Mouse (Mus musculus) thymus, postnatal 4 days (tissue): Measurements from ENCODE around the gene Zfp618.

Experiments used
- DNase-seq: peaks from one replicate; pipeline ENCODE4 v3.0.0; 2021

The Zfp618 gene

DNA sequence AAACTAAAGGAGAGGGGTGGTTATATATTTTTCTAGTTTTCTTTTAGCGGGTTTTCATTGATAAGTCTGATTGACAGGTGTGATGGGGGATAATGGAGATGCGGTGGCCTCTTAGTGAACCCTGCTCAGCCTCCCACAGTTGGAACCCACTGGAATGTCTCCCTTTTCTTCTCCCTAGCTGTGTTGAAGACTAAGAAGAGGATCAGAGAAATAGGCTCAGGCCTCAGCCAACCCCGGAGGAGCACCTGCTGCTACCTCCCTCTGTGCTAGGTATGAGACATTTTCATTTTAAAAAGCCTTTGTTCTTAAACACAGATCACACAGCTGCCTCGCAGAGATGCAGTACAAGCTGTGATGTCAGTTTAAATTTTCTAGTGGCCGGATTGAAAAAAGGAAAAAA lies 68.4 kb downstream of the Zfp618 start:
- no peak for DNase-seq

DNA sequence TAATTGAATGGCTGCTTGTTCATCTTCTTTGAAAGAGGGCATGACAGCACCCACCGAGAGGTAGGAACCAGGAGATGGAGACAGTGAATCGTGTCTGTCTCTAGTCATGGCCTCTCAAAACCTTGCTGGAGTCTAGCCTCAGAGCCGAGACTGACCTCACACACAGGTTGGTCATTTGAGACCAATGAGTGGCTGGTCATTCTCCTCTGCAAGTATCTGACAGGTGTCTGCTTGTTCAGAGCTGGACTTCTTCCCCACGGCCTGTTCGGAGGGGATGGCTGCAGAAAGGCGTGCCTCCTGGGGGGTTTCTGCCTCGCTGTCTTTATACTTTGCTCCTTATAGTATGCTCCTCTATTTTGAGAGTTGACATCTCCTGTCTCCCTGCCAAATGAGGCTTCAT lies 70.6 kb downstream of the Zfp618 start:
- no peak for DNase-seq

DNA sequence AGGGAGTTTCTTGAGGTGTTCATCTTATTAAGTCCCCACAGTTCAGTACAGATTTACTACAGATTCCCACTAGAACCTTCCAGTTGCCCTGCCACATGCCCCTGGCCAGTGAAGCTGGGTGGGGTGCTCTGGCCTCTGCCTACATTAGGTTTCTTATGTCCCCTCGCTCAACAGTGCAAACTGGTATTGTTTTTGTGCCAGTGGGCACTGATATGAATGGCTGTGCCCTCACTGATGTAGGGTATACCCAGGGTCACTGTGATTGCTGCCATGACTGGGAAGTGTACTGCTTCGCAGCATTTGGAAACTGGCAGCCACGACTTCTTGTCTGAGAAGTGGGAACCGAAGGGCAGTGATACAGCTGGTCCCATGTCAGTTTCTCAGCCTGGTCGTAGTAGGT lies 71.4 kb downstream of the Zfp618 start:
- DNase-seq, result no peak

DNA sequence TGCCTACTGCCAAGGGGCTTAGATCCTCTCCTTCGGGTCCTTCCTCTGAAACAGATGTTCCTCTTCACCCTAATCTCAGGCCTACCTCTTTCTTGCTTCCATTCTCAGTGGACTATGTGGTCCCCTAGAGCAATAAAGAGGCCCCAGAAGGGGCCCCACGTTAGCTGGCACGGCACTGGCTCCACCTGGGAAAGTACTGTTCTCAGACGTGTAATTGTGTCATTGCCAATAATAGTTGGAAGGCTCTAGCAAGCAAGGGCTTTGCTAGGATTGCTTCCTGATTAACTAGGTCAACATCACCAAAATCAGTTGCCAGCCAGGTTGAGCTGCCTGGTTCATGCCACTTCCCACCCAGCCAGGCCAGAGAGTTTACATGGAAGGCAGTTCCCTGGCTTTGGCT lies 72.2 kb downstream of the Zfp618 start:
- DNase-seq, result no peak

DNA sequence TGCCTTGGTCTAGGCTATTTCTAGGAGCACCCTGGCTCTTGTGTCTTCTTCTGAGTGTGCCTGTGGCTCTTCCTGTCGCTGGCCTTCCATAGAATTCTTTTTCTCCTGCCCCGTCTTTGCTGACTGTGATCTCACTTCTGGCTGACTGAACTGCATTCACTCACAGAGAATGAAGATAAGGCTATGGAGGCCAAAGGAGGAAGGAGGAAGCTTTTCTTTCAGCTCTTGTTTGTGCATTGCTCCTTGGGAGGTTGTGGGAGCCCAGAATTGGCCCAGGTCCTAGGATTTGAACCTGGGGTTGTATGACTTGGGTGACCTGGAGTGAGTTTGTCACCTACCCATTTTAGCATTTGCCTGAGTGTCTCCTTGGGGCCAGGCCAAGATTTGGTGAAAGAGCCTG lies 72.9 kb downstream of the Zfp618 start:
- no peak for DNase-seq

DNA sequence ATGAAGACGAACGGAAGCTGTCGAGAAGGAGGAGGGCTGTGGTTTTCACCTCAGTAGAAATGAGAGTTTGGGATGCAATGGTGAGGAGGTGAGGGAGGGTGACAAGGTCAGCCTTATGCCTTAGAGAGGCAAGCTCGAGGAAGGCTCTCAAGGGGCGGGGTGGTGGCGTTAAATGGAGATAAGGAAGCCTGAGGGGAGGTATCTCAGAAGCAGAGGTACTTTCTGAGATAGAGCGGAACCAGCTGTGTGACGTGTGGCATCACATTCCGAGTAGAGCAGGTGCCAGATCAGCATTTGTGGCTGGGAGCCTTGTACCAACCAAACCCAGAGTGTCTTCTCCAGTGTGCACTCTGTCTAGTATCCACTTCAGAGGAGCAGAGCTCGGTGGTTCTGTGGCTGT lies 73.6 kb downstream of the Zfp618 start:
- DNase-seq, result no peak

DNA sequence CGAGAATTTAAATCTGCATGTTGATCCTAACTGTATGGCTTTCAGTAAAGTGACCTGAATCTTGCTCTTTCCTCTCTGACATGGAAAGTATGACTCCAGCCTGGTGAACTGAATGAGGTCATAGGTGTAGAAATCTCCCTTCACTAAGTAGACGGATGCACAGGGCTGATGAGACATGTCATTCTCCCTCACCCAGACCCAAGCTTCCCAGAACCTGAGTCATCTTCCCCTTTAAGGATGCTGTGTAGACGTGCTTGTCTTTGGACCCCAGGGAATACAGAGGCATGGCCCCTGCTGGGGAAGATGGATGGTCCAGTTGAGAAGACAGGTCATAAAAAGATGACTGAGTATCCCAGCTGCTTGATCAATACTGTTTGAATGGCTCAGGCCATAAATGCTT lies 83.2 kb downstream of the Zfp618 start:
- peak; percentile 1 for DNase-seq

DNA sequence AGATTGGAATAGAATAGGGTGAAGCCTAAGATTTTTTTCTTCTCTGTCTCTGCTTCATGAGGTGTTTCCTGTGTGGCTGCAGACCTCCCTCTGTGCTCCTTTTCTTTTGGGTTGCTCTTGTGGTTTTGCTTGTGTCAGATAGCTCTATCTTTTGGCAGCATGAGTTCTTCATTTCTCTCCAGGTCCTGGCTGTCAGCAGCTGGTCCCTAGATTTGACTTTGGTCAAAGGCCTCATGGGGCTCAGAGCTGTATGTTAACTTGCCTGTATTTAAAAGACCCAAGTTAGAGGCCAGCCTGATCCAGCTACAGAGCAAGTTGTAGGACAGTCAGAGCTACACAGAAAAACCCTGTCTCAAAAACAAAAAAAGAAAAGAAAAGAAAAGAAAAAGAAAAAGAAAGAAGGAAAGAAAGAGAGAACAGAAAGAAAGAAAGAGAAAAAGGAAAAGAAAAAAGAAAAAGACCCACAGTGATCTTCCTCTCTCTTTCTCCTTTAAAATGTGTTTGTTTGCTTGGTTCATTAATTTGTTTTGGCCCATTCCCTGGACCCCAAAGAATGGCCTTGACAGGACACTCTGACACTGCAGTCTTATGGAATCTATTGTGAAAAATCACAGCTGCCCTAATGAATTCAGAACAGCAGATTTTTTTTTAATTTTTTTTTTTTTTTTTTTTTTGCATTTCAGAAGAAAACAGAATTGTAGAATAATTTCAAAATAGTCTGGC lies 84.4 kb downstream of the Zfp618 start:
- peak; percentile 11 for DNase-seq

DNA sequence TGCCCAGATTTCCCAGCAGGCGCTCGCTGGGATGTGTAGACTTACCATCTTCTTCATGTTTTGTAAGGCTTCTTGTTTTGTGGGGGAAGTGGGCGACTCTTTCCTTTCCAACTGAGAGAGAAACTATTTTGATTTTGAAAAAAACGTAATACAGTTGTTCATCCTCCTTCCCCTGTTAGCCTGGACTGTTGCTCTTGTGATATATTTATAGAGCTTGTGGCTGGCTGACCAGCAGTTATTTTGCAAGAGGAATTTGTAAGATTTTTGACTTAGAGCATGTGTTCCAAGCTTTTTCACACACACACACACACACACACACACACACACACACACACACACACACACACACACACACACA lies 84.9 kb downstream of the Zfp618 start:
- DNase-seq, result no peak

DNA sequence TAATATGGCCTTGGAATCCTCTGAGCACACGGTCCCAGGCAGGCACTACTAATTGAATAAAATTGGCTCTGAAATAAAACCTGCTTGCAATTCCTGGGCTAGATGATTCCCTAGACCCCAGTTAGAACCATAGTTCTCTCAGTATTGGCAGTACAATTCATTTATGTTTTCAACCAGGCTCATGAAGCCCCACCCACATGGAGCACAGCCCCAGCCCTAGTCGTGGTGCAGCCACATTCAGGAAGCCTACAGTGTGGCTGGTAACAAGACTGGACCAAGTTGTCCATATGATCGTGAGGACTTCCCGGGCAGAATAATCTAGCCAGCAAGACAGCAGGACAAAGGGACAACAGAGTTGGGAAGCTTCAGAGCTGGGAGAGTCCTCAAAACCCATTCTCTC lies 85.6 kb downstream of the Zfp618 start:
- DNase-seq, result no peak

DNA sequence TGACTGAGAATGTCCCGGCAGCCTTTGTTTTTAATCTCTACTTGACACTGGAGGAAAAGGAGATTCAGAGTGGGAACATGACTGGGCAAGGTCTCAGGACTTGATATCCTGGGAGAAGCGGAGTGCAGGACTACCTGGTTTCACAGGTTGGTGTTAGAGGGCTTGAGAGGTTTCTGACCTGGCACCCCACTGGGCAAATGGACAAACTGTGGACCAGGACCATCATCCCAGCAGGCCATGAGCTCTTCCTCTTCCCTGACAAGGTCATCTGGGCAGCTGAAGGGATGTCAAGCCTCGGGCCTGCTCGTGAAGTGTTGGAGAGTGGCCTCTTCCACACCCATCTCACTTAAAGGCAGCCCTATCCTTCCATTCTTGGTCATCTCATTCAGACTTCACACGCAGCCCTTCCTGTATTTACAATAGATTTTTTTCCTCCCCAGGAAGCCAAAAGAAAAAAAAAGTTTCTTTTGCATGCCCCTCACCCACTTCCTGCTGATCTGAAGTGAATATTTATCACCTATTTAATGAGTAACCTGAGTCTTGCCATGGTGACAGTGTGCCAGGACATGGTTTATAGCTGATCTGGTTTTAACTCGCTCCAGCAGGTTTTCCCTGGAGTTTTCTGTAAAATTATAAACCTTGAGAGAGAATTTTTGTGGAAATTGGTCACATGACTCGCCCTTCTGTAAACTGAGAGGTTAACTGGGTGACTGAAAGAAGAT lies 86.7 kb downstream of the Zfp618 start:
- no peak for DNase-seq

DNA sequence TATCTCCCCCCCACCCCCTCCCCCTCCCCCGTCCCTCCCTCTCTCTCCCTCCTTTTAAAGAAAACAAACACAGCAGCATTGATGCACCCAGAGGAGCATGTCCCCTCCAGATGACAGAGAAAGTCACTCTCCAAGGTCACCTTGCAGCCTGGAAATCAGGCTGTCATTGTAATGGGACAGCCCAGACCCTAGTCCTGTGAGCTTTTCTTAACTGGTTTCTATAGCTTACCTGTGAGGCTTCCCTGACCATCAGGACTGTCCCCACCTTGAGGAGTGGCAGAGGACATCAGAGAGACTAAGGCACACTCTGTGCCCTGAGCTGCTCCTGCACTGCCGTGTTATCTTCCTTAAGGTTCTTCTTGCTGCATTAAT lies 87.3 kb downstream of the Zfp618 start:
- no peak for DNase-seq

DNA sequence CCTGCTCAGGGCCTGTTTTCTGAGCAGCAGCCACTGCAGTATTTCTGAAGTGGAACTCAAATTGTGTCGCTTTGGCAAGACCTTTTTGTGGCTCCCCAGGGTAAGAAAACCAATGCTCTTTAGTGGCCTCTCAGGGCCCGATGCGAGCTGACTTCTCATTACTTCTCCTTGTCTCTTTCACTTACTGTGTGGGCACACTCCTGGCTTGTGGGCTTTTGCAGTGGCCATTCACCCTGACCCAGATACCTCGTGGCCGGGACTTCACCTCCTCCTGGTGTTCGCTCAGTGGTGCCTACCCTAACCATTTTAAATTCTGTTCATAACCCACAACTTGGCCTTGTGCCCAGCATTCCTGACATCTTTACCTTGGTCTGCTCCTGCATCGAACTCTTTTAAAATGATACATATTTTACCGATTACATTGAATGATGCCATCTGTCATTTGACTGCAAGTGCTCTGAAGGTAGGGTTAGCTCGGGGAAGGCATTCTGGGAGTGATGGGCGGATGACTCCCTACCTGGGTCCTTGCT lies 89.9 kb downstream of the Zfp618 start:
- peak; percentile 5 for DNase-seq

DNA sequence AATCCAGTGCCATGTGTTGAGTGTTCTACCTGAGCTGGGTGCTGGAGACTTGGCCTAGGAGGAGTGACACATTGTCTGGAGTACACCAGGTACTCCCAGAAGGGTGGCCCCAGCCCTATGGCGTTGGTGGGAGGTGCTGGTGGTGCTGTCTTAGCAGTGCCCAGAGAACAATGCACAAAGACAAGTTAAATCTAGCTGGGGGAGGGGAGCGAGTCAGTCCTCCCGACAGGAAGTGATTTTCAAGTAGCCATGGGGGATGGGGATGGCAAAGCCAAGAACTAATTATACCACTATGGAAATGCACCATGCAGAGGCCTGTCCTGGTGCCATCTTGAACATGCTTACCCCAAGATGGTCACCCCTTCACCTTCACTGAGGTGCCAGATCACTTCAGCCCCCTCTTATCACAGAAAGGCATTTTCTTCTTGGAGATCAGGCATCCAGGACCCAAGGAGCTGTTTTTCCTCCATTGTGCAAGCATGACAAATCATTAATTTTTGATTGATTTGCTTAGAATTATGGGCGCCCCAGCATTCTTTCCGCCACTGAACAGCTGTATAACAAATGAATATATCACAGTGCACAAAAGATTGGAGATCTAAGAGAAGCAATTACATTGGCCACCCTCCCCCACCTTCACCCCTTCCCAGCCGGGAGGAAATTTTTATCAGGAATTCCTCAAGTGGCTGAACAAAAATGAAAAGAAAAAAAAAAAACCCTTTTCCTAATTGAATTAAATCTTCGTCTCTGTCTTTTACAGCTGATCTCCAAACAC lies 91.5 kb downstream of the Zfp618 start:
- DNase-seq, result peak; percentile 7

DNA sequence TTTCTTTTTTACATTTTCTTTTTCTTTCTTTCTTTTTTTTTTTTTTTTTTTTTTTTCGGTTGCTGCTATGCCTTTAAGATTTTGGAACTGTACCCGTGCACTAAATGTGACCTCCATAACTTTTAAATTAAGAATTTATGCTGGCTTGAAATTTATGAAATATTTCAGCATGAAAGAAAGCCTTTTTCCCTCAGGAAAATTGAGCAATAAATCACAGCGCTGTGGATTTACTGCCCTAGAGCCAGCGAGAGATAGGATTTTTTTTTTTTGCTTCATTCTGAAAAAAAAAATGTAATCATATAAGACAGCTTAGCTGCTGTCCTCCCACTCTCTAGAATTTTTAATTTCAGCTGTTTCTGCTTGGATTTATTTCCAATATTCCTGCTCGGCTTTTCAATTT lies 92.2 kb downstream of the Zfp618 start:
- no peak for DNase-seq

DNA sequence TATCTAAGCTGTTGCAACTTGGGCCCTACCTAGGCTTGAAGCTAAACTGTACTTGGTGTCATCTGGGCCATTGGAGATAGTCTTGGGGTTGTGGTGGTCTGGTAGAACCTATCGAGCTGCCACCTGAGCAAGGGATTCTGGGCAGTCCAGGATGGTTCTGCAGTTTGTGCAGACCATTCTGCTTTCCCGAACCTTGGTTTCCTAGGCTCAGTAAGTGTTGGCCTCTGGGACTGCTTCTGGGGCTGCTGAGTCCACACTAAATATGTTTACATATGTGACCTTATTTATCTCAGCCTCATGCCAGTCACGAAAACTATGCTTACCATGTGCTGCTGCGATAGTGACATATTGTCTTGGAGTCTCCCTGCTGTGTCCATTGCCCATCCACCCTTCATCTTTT lies 93.3 kb downstream of the Zfp618 start:
- peak; percentile 1 for DNase-seq

DNA sequence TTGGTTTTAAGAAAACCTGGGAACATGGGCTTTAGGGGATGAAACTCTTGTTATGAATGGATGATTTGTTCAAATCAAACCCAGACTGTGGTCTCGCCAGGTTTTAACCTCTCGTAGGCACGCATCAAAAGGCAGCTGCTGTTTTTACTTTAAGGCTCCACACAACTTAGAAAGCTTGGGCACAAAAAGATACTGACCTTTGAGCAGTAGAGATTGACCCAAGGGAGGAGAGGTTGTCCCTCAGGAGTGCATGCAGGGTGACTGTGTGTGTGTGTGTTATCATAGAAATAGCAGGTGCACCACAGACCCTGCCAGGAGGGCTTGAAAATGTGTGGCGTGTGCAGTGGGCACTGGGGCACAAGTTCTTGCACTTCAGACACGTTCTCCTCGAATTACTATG lies 95.0 kb downstream of the Zfp618 start:
- peak; percentile 2 for DNase-seq

DNA sequence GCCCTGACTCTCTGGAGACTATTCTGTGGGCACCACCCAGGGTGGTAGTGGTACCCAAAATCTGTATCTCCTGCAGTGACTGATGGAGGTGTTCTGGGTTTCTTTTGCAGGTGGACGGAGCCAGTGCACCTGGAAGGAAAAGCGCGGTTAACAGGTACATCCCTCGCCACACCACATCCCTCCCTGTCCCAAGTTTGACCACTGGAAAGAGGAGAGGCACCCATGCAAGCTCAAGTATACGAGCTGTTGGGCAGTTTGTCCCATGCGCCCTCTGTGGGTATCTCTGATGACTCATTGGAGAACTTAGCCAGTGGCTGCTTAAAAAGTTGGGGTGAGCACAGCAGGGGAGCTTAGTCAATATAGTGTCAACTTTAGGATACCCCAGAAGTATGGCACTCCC lies 96.0 kb downstream of the Zfp618 start:
- peak; percentile 7 for DNase-seq

DNA sequence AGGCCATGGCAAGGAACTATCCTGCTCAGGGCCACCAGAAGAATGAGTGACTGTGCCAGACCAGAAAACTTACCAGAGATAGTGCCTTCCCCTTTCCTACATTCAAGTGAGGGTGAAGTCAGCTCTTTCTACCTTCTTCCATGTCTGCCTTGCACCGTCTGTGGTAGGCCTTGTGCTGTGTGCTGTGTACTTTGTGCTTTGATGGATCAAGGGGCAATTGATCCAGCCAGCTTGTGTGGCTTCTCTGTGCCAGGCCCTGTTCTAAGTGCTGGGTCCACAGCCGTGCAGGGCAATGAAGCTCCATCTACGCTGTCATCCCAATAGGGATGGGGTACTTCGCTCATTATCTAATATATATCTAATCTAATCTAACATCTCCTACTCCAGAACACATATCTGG lies 98.0 kb downstream of the Zfp618 start:
- no peak for DNase-seq

DNA sequence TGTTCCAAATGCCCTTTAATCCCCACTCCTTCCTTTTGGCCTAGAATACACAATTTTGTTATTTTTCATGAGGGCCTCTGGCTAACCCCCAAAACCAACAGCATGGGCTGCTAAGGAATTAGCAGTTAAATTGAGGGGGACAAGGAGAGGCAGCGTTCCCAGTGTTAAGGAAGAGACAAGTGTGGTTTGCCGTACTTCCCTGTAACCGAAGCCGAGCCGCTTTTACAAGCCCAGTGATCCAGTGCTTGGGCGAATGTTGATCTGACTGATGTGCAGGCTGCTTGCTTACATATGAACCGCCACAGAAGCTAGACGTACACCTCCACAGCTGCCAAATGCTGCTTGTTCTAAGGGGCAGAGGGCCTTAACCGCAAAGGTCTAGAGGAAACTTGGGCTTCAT lies 99.5 kb downstream of the Zfp618 start:
- DNase-seq, result peak; percentile 14

DNA sequence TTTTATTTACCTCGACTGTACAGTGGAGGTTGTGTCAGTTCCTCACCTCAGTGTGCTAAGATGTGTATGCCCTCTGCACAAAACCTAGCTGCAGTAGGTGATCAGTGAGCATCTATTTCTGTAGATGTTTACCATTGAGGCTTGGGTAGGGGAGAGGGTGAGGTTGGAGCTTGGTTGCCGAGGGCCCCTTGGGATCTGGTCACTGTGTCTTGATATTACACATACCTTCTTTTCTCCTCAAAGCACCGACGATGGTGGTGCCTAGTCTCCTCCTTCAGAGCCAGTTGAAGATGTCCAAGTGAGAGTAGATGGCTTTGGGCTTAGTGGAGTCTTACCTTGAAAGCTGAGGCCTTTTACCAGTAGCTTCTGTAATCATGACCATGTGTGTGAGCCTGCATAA lies 101.4 kb downstream of the Zfp618 start:
- peak; percentile 3 for DNase-seq

DNA sequence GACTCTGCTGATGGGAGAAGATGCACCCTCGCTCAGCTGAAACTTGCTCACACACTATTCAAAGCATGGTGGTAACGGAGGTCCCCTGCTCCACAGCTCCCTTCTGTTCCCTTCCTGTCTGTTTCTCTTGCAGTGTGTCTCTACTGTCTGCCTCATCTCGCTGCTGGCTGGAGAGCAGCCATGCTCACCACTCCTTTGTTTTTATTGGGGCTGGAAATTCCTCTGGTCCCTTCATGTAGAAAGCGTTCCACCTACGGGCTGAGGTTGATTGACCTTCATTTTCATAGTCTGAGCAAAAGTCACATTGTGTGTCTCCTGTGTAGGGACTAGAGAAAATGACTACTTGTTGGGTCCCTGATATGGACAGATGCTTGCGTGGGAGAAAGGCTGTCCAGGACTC lies 102.4 kb downstream of the Zfp618 start:
- DNase-seq, result peak; percentile 4

DNA sequence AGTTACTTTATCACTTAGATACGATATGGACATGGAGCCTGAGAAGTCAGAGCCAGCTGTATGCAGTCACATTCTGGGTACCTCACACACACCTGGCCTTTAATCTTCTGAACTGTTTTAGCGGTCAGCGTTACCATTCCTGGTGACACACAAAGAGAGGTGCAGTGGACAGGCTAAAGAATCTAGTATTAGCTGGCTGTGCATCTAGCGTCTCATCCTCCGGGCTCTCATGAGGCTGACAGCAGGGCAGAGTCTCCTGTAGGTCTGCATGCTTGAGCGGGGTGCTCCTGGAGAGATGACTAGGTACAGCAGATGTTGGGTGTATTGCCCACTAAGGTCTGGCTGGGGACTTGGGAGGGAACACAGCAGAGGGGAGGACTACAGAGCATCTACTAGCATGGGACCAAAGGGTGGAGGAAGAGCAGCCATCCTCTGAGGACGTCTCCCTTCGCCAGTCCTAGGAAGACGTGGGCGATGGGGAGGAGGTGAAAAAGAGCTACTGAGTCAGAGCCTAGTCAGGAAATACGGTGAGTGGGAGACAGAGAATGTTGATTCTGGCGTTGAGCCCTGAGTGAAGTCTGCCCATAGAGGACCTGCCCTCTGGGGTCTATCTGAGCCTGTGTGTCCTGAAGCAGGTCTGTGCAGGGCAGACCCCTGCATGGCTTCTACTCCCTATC lies 103.3 kb downstream of the Zfp618 start:
- no peak for DNase-seq
